Mouse (Mus musculus): ENCODE results near the gene Itk.

Gene Itk

DNA sequence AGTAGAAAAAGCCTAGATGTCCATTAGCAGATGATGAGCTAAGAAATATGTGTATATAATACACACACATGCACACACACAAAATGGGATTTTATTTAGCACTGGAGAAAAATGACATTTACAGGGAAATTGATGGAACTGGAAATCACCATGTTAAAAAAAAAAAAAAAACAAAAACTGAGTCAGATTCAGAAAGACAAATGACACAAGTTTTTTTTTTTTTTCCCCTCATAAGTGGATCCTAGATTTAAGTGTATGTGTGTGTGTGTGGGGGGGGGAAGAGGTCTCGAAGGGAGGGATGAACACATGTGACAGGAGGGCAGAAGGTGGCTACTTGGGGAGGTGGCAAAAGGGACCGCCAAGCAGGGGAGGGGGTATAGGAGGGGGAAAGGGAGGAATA lies 5.8 kb upstream of the Itk start:
- in situ Hi-C loops (cut with MboI; ENCODE audit: unreplicated experiment in 2 of 2), result no loop called here

- in situ Hi-C loops (cut with MboI; ENCODE audit: unreplicated experiment in 2 of 2), result no loop called here
These were observed 4.1 kb upstream of the Itk start for GRCm38 (mm10) chr11:46393413-46393812.

DNA sequence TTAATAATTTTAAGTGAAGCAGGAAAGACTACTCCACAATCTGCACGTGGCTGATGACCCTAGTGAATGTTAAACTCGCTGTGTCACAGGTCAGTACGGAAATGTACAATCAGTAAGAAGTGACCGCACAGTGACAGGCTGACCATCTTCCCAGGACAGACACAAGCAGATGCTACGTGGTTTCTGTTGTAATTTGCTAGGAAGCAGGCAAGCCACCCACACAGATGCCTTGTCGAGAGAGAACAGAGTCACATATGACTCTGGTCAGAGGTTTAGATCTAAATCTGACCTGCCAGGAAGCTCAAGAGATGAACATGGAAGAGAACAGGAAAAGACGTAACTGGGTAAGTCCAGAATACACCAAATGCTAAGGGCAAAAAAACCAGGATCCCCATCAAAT lies 3.6 kb upstream of the Itk start:
- in situ Hi-C loops (cut with MboI; ENCODE audit: unreplicated experiment in 2 of 2), result no loop called here

DNA sequence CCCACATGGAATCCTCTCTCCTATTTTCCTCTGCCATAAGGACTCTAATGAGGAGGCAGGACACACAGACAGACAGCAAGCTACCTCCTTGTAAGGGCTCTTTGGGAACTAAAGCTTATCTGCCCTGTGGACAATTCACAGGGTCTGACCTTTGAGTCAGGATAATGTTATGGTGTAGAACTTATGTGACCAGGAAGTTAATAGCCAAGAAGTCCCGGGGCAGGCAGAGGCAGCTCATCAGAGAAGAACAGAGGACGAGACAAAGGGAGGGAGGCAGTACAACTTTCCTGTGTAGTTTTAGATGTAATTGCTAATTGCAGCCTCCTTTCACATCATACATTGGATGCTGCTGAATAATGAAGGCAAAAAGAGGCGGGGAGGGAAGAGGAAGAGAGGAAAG lies 1.3 kb upstream of the Itk start:
- in situ Hi-C loops (cut with MboI; ENCODE audit: unreplicated experiment in 2 of 2), result no loop called here

- in situ Hi-C loops (cut with MboI; ENCODE audit: unreplicated experiment in 2 of 2), result loop anchor here in 1 of 2 experiments (5.0 kb wide), 1 partner anchor 39 kb away; no protein-coding TSS in a partner anchor
These were observed 877 bp downstream of the Itk start for GRCm38 (mm10) chr11:46388438-46388837.

DNA sequence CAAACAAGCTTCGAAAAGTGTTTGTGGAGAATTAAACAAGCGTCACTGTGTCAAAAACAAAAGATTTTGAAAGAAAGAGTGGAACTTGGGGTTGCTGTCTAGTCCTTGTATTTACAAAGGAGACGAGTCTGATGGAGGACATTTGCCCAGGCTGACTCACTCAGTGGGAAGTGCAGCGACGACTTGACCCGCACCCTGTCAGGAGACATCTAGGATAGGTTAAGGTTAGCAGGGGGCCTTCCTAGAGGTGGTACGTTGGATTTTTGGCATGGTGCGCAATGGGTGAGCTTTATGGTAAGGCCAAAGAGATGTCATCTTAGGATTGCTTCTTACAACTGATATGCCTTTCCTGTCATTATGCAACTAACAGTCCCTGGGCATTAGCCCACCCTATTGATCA lies 2.3 kb downstream of the Itk start:
- in situ Hi-C loops (cut with MboI; ENCODE audit: unreplicated experiment in 2 of 2), result loop anchor here in 1 of 2 experiments (5.0 kb wide), 1 partner anchor 40 kb away; no protein-coding TSS in a partner anchor

DNA sequence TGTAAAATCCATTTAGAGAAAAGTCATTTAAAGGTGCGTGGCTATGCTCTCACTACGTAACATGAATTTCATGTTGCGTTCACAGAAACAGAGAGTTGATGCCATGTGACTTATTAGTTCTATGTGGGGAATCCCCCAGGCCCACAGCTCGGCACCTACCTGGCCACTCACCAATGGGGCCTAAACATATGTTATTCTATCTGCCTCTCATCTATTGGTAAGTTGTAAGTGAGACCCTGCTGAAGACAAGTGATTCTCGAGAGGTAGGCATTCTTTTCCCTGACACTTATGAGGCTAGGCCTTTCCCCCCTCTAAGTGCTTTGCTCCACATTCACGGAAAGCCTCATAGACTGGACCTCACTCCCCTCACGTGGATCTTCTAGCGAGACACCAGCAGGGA lies 2.8 kb downstream of the Itk start:
- in situ Hi-C loops (cut with MboI; ENCODE audit: unreplicated experiment in 2 of 2), result loop anchor here in 1 of 2 experiments (5.0 kb wide), 1 partner anchor 41 kb away; no protein-coding TSS in a partner anchor

- in situ Hi-C loops (cut with MboI; ENCODE audit: unreplicated experiment in 2 of 2), result loop anchor here in 1 of 2 experiments (5.0 kb wide), 1 partner anchor 42 kb away; no protein-coding TSS in a partner anchor
These were observed 4.4 kb downstream of the Itk start for GRCm38 (mm10) chr11:46384925-46385324.

DNA sequence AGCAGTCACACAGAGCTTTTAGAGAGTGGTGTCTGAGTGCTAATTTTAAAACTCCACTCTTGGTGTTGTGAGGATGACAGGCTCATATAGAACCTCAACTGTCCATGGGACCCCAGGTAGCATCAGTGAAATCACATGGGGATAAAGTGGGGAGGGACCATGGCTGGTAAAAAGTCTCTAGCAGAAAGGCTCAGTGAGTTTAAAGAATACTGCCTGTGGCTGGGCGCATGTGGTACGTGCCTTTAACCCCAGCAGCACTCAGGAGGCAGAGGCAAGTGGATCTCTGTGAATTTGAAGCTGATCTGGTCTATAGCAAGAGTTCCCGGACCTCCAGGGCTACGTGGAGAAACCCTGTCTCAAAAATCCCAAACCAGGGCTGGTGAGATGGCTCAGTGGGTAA lies 6.8 kb downstream of the Itk start:
- in situ Hi-C loops (cut with MboI; ENCODE audit: unreplicated experiment in 2 of 2), result no loop called here

DNA sequence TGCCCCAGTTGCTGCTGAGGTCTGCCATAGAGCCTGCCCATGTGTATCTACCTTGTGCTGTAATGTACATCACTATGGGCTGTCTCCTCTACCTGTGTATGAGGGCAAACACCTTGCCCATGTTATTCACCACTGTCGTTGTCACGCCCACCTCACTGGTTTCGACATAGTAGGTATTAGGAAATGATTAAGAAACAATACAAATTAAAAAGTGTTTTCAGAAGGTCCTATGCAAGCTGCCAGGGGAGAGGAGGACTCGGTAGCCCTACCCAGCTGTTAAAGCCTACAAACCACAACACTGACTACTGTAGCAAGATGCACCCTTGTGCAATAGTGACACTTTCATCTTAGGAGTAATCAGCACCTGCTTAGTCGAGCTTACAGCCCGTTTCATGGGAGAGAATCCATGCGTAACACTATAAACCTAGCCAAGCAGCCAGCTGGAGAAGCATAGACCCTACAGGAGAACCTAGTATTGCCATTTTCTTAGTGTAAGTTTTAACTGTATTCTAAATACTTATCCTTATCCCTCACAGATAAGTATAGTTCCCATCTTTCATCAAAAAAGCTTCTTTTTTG lies 9.1 kb downstream of the Itk start:
- in situ Hi-C loops (cut with MboI; ENCODE audit: unreplicated experiment in 2 of 2), result no loop called here

- in situ Hi-C loops (cut with MboI; ENCODE audit: unreplicated experiment in 2 of 2), result no loop called here
These were observed 11.2 kb downstream of the Itk start for GRCm38 (mm10) chr11:46377819-46378782.

DNA sequence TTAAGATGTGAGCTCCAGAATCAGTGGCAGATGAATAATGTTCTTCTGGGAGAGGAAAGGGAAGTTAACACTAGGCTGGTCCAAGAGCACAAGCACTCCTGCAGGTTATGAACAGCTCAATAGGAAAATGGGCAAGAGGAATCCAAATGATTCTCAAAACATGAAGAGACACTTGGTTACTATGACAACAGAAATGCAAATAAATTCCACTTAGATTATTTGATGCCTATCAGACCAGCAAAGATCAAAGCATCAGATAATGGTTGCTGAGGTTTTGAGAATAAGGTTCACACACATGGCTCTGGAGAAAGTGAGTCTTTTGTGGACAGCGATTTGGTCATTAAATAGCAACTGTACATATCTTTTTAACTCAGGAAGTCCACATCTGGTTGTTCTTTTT lies 12.0 kb downstream of the Itk start:
- in situ Hi-C loops (cut with MboI; ENCODE audit: unreplicated experiment in 2 of 2), result no loop called here

DNA sequence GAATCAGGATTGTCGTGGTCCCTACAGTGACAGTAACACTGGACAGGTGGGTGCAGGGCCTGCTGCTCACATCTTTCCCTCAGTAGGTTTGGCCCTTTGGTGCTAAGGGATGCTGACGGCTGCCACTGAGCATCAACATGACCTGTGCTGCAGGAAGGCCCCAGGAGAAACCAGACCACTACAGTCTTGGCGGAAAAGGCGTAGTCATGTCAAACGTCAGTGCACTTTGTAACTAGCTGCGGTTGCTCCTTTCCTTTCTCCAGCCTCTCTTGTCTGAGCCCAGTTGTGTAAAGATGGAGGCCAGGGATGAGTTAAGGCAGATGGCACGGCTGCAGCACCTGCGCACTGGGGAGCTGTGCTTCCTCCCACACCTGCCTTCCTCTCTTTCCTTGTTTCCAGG lies 14.3 kb downstream of the Itk start:
- in situ Hi-C loops (cut with MboI; ENCODE audit: unreplicated experiment in 2 of 2), result no loop called here

DNA sequence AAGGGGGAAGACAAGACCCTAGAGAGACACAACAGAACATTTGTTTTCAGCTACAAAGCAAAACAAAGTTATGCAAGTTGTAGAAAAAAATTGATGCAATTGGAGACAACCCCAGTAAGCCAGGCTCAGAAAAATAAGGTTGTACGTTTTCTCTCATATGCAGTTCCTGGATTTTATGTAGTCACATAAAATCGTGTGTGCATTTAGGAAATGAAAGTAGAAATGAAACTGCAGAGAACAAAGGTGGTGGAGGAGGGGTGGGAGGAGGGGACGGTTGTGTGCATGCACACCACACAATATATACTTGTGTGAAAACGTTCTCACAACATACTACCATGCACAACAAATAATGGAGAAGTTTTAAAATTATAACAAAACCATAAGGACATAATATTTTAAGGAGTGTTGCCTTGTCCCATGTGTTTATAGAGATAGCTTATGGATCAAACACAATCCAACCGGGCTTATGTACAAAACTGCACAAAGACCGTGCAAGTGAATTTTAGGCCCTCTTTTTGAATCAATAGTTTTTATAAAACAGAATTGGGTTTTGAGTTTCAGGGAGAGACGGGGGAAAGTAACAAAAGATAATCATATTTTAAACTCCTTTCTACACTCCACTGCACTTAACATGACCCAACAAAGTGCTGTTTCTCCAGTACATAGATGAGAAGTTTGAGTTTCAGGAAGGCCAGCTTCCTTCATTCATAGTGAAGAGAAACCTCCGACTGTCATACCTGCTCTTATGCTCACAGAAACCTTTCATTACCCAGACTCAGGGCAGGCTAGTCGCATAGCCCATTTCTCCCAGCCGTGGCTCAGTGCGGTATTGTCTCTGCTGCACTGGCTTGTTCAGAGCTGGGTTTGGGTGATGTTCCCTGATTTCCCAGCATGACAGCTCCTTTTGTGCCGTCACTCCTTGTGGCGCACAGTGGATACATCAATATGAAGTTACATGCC lies 16.0 kb downstream of the Itk start:
- in situ Hi-C loops (cut with MboI; ENCODE audit: unreplicated experiment in 2 of 2), result no loop called here

GRCm38 (mm10) chr11:46372331-46372953 lies 16.9 kb downstream of the Itk start:
- in situ Hi-C loops (cut with MboI; ENCODE audit: unreplicated experiment in 2 of 2), result no loop called here

- in situ Hi-C loops (cut with MboI; ENCODE audit: unreplicated experiment in 2 of 2), result no loop called here
These were observed 18.1 kb downstream of the Itk start for GRCm38 (mm10) chr11:46371250-46371649.

DNA sequence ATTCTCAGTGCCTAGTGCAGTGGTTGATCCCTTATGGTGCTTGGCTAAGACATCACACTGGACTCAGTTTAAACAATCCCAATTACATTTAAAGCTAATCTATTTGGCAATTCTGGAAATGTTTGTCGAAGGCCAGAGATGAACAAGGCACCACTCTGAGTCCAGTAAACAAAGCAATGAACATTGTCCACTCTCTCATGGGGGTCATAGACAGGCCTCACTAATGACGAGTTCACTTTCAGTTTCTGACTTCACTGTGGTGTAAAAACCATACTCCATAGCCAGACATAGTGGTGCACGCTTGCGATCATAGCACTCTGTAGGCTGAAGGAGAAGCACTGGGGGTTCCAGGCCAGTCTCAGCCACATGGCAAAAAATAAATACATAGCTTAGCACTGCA lies 18.9 kb downstream of the Itk start:
- in situ Hi-C loops (cut with MboI; ENCODE audit: unreplicated experiment in 2 of 2), result no loop called here

- in situ Hi-C loops (cut with MboI; ENCODE audit: unreplicated experiment in 2 of 2), result no loop called here
These were observed 23.0 kb downstream of the Itk start for GRCm38 (mm10) chr11:46366357-46366756.

DNA sequence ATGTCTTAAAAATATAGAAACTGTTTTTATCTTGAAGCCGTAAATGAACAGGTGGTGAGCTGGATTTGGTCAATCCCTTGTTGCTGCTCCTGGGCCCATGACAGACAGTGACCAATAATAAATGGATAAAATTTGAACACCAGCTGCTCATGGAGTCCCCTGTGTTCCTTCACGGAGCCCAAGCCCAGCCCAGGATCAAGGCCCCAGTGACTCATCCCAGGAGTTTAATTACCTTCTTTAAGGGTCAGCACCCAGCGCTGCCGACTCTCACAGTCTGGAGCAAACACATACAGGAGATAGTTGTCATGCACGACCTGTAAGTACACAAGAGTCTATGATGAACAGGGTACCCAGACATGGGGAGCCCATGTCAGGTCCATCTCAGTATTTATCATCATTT lies 23.6 kb downstream of the Itk start:
- in situ Hi-C loops (cut with MboI; ENCODE audit: unreplicated experiment in 2 of 2), result no loop called here

DNA sequence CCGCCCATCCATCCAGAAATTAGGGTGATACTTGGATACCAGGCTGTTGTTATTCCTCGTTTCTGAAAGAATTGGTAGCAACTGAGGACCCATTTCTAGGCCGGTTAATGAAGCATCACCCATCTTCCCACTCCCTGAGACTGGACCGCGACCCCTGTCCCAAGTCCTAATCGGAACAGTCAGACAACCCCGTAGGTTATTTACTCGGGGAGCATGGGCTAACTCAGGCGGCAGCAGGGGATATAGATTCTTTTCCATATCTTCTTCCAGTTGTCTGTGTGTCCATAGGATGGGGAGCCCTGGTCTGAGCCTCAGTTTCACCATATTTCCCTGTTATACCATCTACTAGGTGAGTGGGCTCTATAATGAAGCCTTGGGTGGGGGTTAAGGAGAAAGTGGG lies 25.5 kb downstream of the Itk start:
- in situ Hi-C loops (cut with MboI; ENCODE audit: unreplicated experiment in 2 of 2), result no loop called here

Data from v-Abl transformed pro-B cells (cell line).